Mouse (Mus musculus) lung, adult 2 months (tissue): ENCODE measurements around the gene Mrps18a. TPM values are rescaled to one million over a fixed set of nuclear protein-coding genes. Genes with fewer than 3 reads are reported as not detected.

Experiments
- DNase-seq: peaks from one replicate; pipeline ENCODE4 v3.0.0; 2022
- H3K4me1 ChIP-seq: fragments of 200-500 bp; 2 replicates; pipeline ENCODE4 v1.6.1; 2011; ENCODE audit warnings: low read length; ENCODE audit not compliant: control insufficient read depth, insufficient read depth
- H3K4me3 ChIP-seq: fragments of 200-500 bp; replicated peaks from 2 replicates; pipeline ENCODE3; 2011; ENCODE audit warnings: low read depth, mild to moderate bottlenecking, control low read depth, low read length; ENCODE audit errors: extremely low read depth
- CTCF ChIP-seq: fragments of 200-500 bp; IDR thresholded peaks from 2 replicates; pipeline ENCODE4 v1.5.1; 2011; ENCODE audit warnings: mild to moderate bottlenecking, low read length, control low read depth; ENCODE audit not compliant: insufficient read depth
- POLR2A ChIP-seq: fragments of 200-500 bp; IDR thresholded peaks from 2 replicates; pipeline ENCODE4 v1.6.1; 2011; ENCODE audit warnings: low read depth, mild to moderate bottlenecking, control low read depth, low read length, borderline replicate concordance; ENCODE audit errors: extremely low read depth
- WGBS: fragments of 180-500 bp; shearing (Covaris S2); methylation state at CpG from one replicate; pipeline ENCODE4 v1.1.7; 2018; 5-methylcytosine and 5-hydroxymethylcytosine counted together
- polyA plus RNA-seq: library from polyadenylated mRNA; depleted of rRNA; stranded (reverse); fragments of >200 nt; gene quantifications from 2 replicates; pipeline ENCODE4 v1.2.3, GENCODE M21; 2012; rRNA removed

Mrps18a gene
- polyA plus RNA-seq, 1 experiment: 44.9 TPM

DNA sequence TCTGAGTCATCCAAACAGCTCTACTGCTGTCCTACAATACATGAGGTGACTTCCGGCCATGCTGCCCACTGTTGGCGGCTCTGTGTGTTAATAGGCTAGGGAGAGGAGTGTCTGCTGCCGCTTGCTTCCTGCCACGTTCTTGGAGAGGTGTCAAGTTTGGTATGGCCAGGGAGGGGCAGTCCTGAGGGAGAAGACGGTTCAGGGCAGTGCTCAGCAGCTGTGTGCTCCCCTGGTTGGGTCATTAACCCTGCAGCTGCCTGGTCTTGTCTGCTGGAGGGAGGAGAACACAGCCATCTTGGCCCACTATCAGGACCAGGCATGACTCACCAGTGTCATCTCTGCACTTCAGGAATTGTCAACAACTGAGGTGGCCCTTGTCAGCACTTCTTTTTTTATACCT lies 57.5 kb downstream of the Mrps18a start:
- DNase-seq: no peak
- WGBS: 26% methylated on average over 5 of the region's 5 CpGs
- TF ChIP-seq POLR2A: no peak
- TF ChIP-seq CTCF: no peak
- no peaks in the 10 kb centered on the region for H3K4me1 ChIP-seq
- no peak overlapping the region for H3K4me3 ChIP-seq

GRCm38 (mm10) chr17:46168768-46169167 lies 58.0 kb downstream of the Mrps18a start:
- WGBS: 76% methylated on average over 5 of the region's 5 CpGs
- Histone ChIP-seq H3K4me1 (no peaks in the 10 kb centered on the region), H3K4me3 (no peak overlapping the region)
- no peak for TF ChIP-seq CTCF
- no peak for TF ChIP-seq POLR2A
- DNase-seq: no peak

DNA sequence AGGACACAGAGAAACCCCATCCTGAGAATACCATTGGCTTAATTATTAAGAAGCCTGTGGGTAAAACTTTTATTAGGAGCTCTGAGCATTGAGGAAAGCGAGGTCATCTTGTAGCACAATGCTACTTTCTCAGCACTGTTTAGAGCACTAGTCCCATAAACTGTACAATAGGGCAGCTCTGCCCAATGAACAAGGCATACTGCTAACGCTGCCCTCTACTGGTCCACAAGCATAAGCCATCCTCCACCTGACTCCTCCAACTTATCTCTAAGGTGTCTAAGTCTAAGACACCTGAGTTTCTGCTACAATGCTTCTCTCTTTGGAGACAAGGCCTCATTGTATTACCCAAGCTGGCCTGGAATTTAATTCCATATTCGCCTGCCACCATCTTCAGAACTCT lies 59.8 kb downstream of the Mrps18a start:
- H3K4me3 ChIP-seq: no peak overlapping the region
- 66% methylated on average over 3 of the region's 3 CpGs for WGBS
- H3K4me1 ChIP-seq: no peaks in the 10 kb centered on the region
- TF ChIP-seq POLR2A (no peak), CTCF (peak; percentile 67)
- DNase-seq: no peak

Other genes with a start within 250 kb of the Mrps18a start
- gene Vegfa, start 78.6 kb upstream of the Mrps18a start, polyA plus RNA-seq: 1,228 and 1,453 TPM in 2 replicates
- 26.0 and 28.1 TPM in 2 replicates for gene Rsph9, start 33.2 kb downstream of the Mrps18a start, polyA plus RNA-seq
- 13.1 and 13.8 TPM in 2 replicates for gene Mad2l1bp, start 42.6 kb downstream of the Mrps18a start, polyA plus RNA-seq
- gene Gtpbp2, start 50.0 kb downstream of the Mrps18a start, polyA plus RNA-seq: 134 and 161 TPM in 2 replicates
- 3.4 and 4.2 TPM in 2 replicates for gene Polh, start 91.7 kb downstream of the Mrps18a start, polyA plus RNA-seq
- gene Xpo5, start 91.8 kb downstream of the Mrps18a start, polyA plus RNA-seq: 15.2 and 19.6 TPM in 2 replicates
- 35.9 and 39.5 TPM in 2 replicates for gene Polr1c, start 137.1 kb downstream of the Mrps18a start, polyA plus RNA-seq
- 208 and 209 TPM in 2 replicates for gene Yipf3, start 137.1 kb downstream of the Mrps18a start, polyA plus RNA-seq
- 6.8 TPM in 2 replicates for gene Lrrc73, start 142.5 kb downstream of the Mrps18a start, polyA plus RNA-seq
- 45.2 TPM in 2 replicates for gene Tjap1, start 172.0 kb downstream of the Mrps18a start, polyA plus RNA-seq
- 0.54 and 3.1 TPM in 2 replicates for gene Dlk2, start 186.4 kb downstream of the Mrps18a start, polyA plus RNA-seq
- 13.1 and 15.1 TPM in 2 replicates for gene Abcc10, start 217.4 kb downstream of the Mrps18a start, polyA plus RNA-seq